Mouse (Mus musculus): ENCODE measurements around the gene Cd38. TPM values are rescaled to one million over a fixed set of nuclear protein-coding genes. Genes with fewer than 3 reads are reported as not detected.
A peak's percentile ranks its signal among the peaks of the same experiment; 100 is the strongest.
"Not testable (repeated sequence)": the region's sequence is repeated elsewhere in the genome, so short reads cannot be mapped to it uniquely, and the experiment has no call there.

The Cd38 gene
- polyA plus RNA-seq, 1 experiment from 2014 or later = 28.3 TPM

- H3K4me3 ChIP-seq = no peak overlapping the region
- no peaks in the 10 kb centered on the region for H3K9me3 ChIP-seq
- H3K4me1 ChIP-seq = no peaks in the 10 kb centered on the region
- H3K4me2 ChIP-seq = no peak overlapping the region
- 66% methylated on average over 3 of the region's 3 CpGs for WGBS
- H3K9ac ChIP-seq = no peak overlapping the region
- no peaks in the 10 kb centered on the region for H3K27me3 ChIP-seq
- no peak for ATAC-seq (ENCODE audit: borderline replicate concordance, extremely low read depth, low FRiP score, low TSS enrichment)
- no peaks in the 10 kb centered on the region for H3K36me3 ChIP-seq
- H3K27ac ChIP-seq = no peak overlapping the region
Measured at GRCm38 (mm10) chr5:43904685-43905084, 36.3 kb downstream of the Cd38 start.

GRCm38 (mm10) chr5:43909213-43909612 is 40.9 kb downstream of the Cd38 start:
- H3K4me1 ChIP-seq = no peaks in the 10 kb centered on the region
- H3K27ac ChIP-seq = no peak overlapping the region
- 38% methylated on average over 9 of the region's 9 CpGs for WGBS
- no peaks in the 10 kb centered on the region for H3K9me3 ChIP-seq
- no peak overlapping the region for H3K4me3 ChIP-seq
- H3K36me3 ChIP-seq = no peaks in the 10 kb centered on the region
- no peak overlapping the region for H3K9ac ChIP-seq
- peak overlapping the region; percentile 5; the same call in 1 of the 2 replicates for H3K4me2 ChIP-seq
- ATAC-seq (ENCODE audit: borderline replicate concordance, extremely low read depth, low FRiP score, low TSS enrichment) = no peak; the same call in 1 of the 2 replicates
- no peaks in the 10 kb centered on the region for H3K27me3 ChIP-seq

GRCm38 (mm10) chr5:43910006-43910405 is 41.7 kb downstream of the Cd38 start:
- WGBS = 88% methylated on average over 6 of the region's 6 CpGs
- no peaks in the 10 kb centered on the region for H3K4me1 ChIP-seq
- no peak overlapping the region for H3K27ac ChIP-seq
- H3K4me2 ChIP-seq = no peak overlapping the region
- no peak for ATAC-seq (ENCODE audit: borderline replicate concordance, extremely low read depth, low FRiP score, low TSS enrichment)
- no peaks in the 10 kb centered on the region for H3K9me3 ChIP-seq
- H3K36me3 ChIP-seq = no peaks in the 10 kb centered on the region
- no peaks in the 10 kb centered on the region for H3K27me3 ChIP-seq
- no peak overlapping the region for H3K9ac ChIP-seq
- no peak overlapping the region for H3K4me3 ChIP-seq

GRCm38 (mm10) chr5:43912844-43913243 is 44.5 kb downstream of the Cd38 start, which contains the start of gene Gm7879:
Gm7879 (plus strand) TSS chr5:43913144.
- not testable (repeated sequence) for ATAC-seq (ENCODE audit: borderline replicate concordance, extremely low read depth, low FRiP score, low TSS enrichment); H3K36me3 ChIP-seq; H3K4me2 ChIP-seq; H3K27me3 ChIP-seq; H3K9ac ChIP-seq; H3K27ac ChIP-seq; H3K9me3 ChIP-seq; H3K4me1 ChIP-seq; H3K4me3 ChIP-seq
- WGBS = 85% methylated on average over 4 of the region's 4 CpGs

- WGBS = 84% methylated on average over 4 of the region's 4 CpGs
Measured at GRCm38 (mm10) chr5:43915261-43915886, 47.0 kb downstream of the Cd38 start.

GRCm38 (mm10) chr5:43921877-43922276 is 53.5 kb downstream of the Cd38 start:
- no peaks in the 10 kb centered on the region for H3K9me3 ChIP-seq
- WGBS = 87% methylated on average over 11 of the region's 11 CpGs
- no peak overlapping the region for H3K4me3 ChIP-seq
- H3K36me3 ChIP-seq = no peaks in the 10 kb centered on the region
- H3K9ac ChIP-seq = no peak overlapping the region
- H3K4me2 ChIP-seq = no peak overlapping the region
- ATAC-seq (ENCODE audit: borderline replicate concordance, extremely low read depth, low FRiP score, low TSS enrichment) = no peak
- no peak overlapping the region for H3K27ac ChIP-seq
- H3K4me1 ChIP-seq = no peaks in the 10 kb centered on the region
- no peaks in the 10 kb centered on the region for H3K27me3 ChIP-seq

More at GRCm38 (mm10) chr5:43915261-43915886, 47.0 kb downstream of the Cd38 start:
- no peaks in the 10 kb centered on the region for H3K4me1 ChIP-seq
- no peaks in the 10 kb centered on the region for H3K36me3 ChIP-seq
- H3K9ac ChIP-seq = no peak overlapping the region
- ATAC-seq (ENCODE audit: borderline replicate concordance, extremely low read depth, low FRiP score, low TSS enrichment) = no peak
- H3K4me2 ChIP-seq = no peak overlapping the region
- no peaks in the 10 kb centered on the region for H3K9me3 ChIP-seq
- no peak overlapping the region for H3K27ac ChIP-seq
- H3K4me3 ChIP-seq = no peak overlapping the region
- H3K27me3 ChIP-seq = no peaks in the 10 kb centered on the region

- ATAC-seq (ENCODE audit: borderline replicate concordance, extremely low read depth, low FRiP score, low TSS enrichment) = no peak
- H3K9me3 ChIP-seq = no peaks in the 10 kb centered on the region
- H3K4me2 ChIP-seq = no peak overlapping the region
- WGBS = 19% methylated on average over 4 of the region's 4 CpGs
- H3K4me1 ChIP-seq = no peaks in the 10 kb centered on the region
- H3K27me3 ChIP-seq = no peaks in the 10 kb centered on the region
- no peak overlapping the region for H3K27ac ChIP-seq
- H3K9ac ChIP-seq = no peak overlapping the region
- no peak overlapping the region for H3K4me3 ChIP-seq
- H3K36me3 ChIP-seq = no peaks in the 10 kb centered on the region
Measured at GRCm38 (mm10) chr5:43923933-43924332, 55.6 kb downstream of the Cd38 start.

GRCm38 (mm10) chr5:43927729-43928128 is 59.4 kb downstream of the Cd38 start:
- Histone ChIP-seq H3K9me3 (no peaks in the 10 kb centered on the region), H3K27me3 (no peaks in the 10 kb centered on the region), H3K9ac (no peak overlapping the region), H3K27ac (no peak overlapping the region), H3K4me3 (no peak overlapping the region), H3K4me1 (no peaks in the 10 kb centered on the region), H3K36me3 (no peaks in the 10 kb centered on the region), H3K4me2 (no peak overlapping the region)
- no peak for ATAC-seq (ENCODE audit: borderline replicate concordance, extremely low read depth, low FRiP score, low TSS enrichment)

GRCm38 (mm10) chr5:43933269-43933668 is 64.9 kb downstream of the Cd38 start:
- H3K36me3 ChIP-seq = no peaks in the 10 kb centered on the region
- no peaks in the 10 kb centered on the region for H3K9me3 ChIP-seq
- WGBS = 23% methylated on average over 2 of the region's 2 CpGs
- no peak for ATAC-seq (ENCODE audit: borderline replicate concordance, extremely low read depth, low FRiP score, low TSS enrichment)
- H3K9ac ChIP-seq = no peak overlapping the region
- H3K4me2 ChIP-seq = no peak overlapping the region
- no peaks in the 10 kb centered on the region for H3K4me1 ChIP-seq
- no peaks in the 10 kb centered on the region for H3K27me3 ChIP-seq
- H3K4me3 ChIP-seq = no peak overlapping the region
- H3K27ac ChIP-seq = no peak overlapping the region

- Histone ChIP-seq H3K27ac (peak overlapping the region; percentile 85), H3K4me3 (peak overlapping the region; percentile 30; the same call in 1 of the 2 replicates), H3K36me3 (no peaks in the 10 kb centered on the region), H3K4me1 (peaks cover 22% of the 10 kb centered on the region), H3K9me3 (no peaks in the 10 kb centered on the region), H3K9ac (no peak overlapping the region), H3K4me2 (peak overlapping the region; percentile 52), H3K27me3 (no peaks in the 10 kb centered on the region)
- no peak for ATAC-seq (ENCODE audit: borderline replicate concordance, extremely low read depth, low FRiP score, low TSS enrichment)
- 11% methylated on average over 9 of the region's 9 CpGs for WGBS
Measured at GRCm38 (mm10) chr5:43947330-43947977, 79.1 kb downstream of the Cd38 start.

GRCm38 (mm10) chr5:43948111-43948743 is 79.9 kb downstream of the Cd38 start:
- 2% methylated on average over 27 of the region's 27 CpGs for WGBS
- no peak overlapping the region for H3K9ac ChIP-seq
- peak overlapping the region; percentile 52 for H3K4me2 ChIP-seq
- peak overlapping the region; percentile 30 for H3K4me3 ChIP-seq
- no peaks in the 10 kb centered on the region for H3K27me3 ChIP-seq
- H3K4me1 ChIP-seq = peaks cover 22% of the 10 kb centered on the region
- no peaks in the 10 kb centered on the region for H3K9me3 ChIP-seq
- ATAC-seq (ENCODE audit: borderline replicate concordance, extremely low read depth, low FRiP score, low TSS enrichment) = peak; percentile 95
- no peaks in the 10 kb centered on the region for H3K36me3 ChIP-seq
- peak overlapping the region; percentile 85 for H3K27ac ChIP-seq

- peaks cover 22% of the 10 kb centered on the region for H3K4me1 ChIP-seq
- H3K4me3 ChIP-seq = peak overlapping the region; percentile 30; the same call in 1 of the 2 replicates
- H3K36me3 ChIP-seq = no peaks in the 10 kb centered on the region
- H3K27me3 ChIP-seq = no peaks in the 10 kb centered on the region
- no peak overlapping the region for H3K9ac ChIP-seq
- WGBS = 3% methylated on average over 8 of the region's 8 CpGs
- peak overlapping the region; percentile 52 for H3K4me2 ChIP-seq
- peak; percentile 55; the same call in 1 of the 2 replicates for ATAC-seq (ENCODE audit: borderline replicate concordance, extremely low read depth, low FRiP score, low TSS enrichment)
- H3K9me3 ChIP-seq = no peaks in the 10 kb centered on the region
- peak overlapping the region; percentile 85 for H3K27ac ChIP-seq
Measured at GRCm38 (mm10) chr5:43948748-43949275, 80.5 kb downstream of the Cd38 start.
